ENCODE assay signal across 27 mouse cellular contexts in genomic region chr3:101570246-101570645, GRCm38 (mm10). TPM values are rescaled to one million over a fixed set of nuclear protein-coding genes. Genes with fewer than 3 reads are reported as not detected.
DNase-seq lines count a peak whose midpoint lies in the region; ATAC-seq and TF ChIP-seq lines count a peak whose summit lies in the region.
"Had no signal": no experiment of that assay in that cellular context is flagged by ENCODE, and none has a peak within 500 bp of the region (broad histone marks: within the 10 kb centered on the region; RNA-seq: fewer than 3 reads in every experiment).

No protein-coding gene starts in this region.

- peaks cover 12% of the 10 kb centered on the region for H3K4me1 ChIP-seq in kidney, postnatal 0 days (replicated peaks; ENCODE audit: insufficient read depth, low read length)

- TF ChIP-seq CTCF in kidney, postnatal 0 days (IDR thresholded peaks at IDR 0.05; ENCODE audit: low read depth), result no peak
- TF ChIP-seq CTCF in brain, embryonic 14.5 days (IDR thresholded peaks at IDR 0.05; ENCODE audit: borderline replicate concordance, extremely low read depth, insufficient read depth, insufficient read length), result no peak

- no peak overlapping the region for H3K4me3 ChIP-seq in kidney, postnatal 0 days (replicated peaks; ENCODE audit: low read depth, low read length)
- H3K4me3 ChIP-seq: forebrain, embryonic 10.5 days; forebrain, embryonic 13.5 days; gastrocnemius, adult 2 months; heart, embryonic 13.5 days; hindbrain, embryonic 12.5 days; hindbrain, embryonic 15.5 days had no signal

- H3K9me3 ChIP-seq in kidney, postnatal 0 days (replicated peaks; ENCODE audit: low read length), result no peaks in the 10 kb centered on the region
- H3K9me3 ChIP-seq: forebrain, embryonic 13.5 days; G1E; heart, embryonic 13.5 days; hindbrain, embryonic 12.5 days; hindbrain, embryonic 15.5 days had no signal

- TF ChIP-seq POLR2A in brain, embryonic 14.5 days (IDR thresholded peaks at IDR 0.05; ENCODE audit: borderline replicate concordance, extremely low read depth, insufficient read depth, insufficient read length, poor library complexity, severe bottlenecking), result no peak

- no peak overlapping the region for H3K4me2 ChIP-seq in kidney, postnatal 0 days (ENCODE audit: low read length)
- H3K4me2 ChIP-seq: forebrain, embryonic 13.5 days; heart, embryonic 13.5 days; hindbrain, embryonic 12.5 days; hindbrain, embryonic 15.5 days had no signal

- no peaks in the 10 kb centered on the region for H3K27me3 ChIP-seq in kidney, postnatal 0 days (ENCODE audit: insufficient read depth, low read length)
- H3K27me3 ChIP-seq: CH12.LX; forebrain, embryonic 13.5 days; heart, embryonic 13.5 days; hindbrain, embryonic 12.5 days; hindbrain, embryonic 15.5 days had no signal

- no peak for ATAC-seq in kidney, postnatal 0 days (replicated peaks; ENCODE audit: low FRiP score, low read depth)
- ATAC-seq: forebrain, embryonic 13.5 days; forebrain, embryonic 16.5 days; inflammation-experienced regulatory T-cells, adult 6 months; intestine, embryonic 16.5 days had no signal

- DNase-seq in kidney, postnatal 0 days (ENCODE audit: low spot score), result no peak
- no peak for DNase-seq in kidney, postnatal 14 days
- DNase-seq in R1 (ENCODE audit: low read depth, low spot score), result peak; percentile 98
- DNase-seq in brain, embryonic 14.5 days (ENCODE audit: low read depth), result peak; percentile 4
- DNase-seq in frontal cortex, postnatal 25 days (ENCODE audit: low spot score in 2 of 2), result no peak
- DNase-seq in gastrocnemius, postnatal 4 days (ENCODE audit: low spot score in 2 of 2), result no peak
- no peak for DNase-seq in lung, postnatal 10 days
- DNase-seq: adrenal gland, adult 2 months; cerebellum, adult 11-12 months; cerebellum, adult 8-10 months; cerebellum, postnatal 10 days; cerebellum, postnatal 36 days; embryo, embryonic 11 days; gastrocnemius, adult 2 months; gastrocnemius, postnatal 14 days; heart, adult 18-20 months; heart, postnatal 14 days had no signal

- no peak overlapping the region for H3K9ac ChIP-seq in kidney, postnatal 0 days (ENCODE audit: low read depth, low read length)
- H3K9ac ChIP-seq: forebrain, embryonic 13.5 days; heart, embryonic 13.5 days; hindbrain, embryonic 12.5 days; hindbrain, embryonic 15.5 days had no signal

- 93% methylated on average over 3 of the region's 3 CpGs for WGBS in kidney, postnatal 0 days

- peaks cover 3% of the 10 kb centered on the region; the same call in 1 of the 2 replicates for H3K36me3 ChIP-seq in kidney, postnatal 0 days (ENCODE audit: insufficient read depth, low read length)

- H3K27ac ChIP-seq in kidney, postnatal 0 days, result 0 out of 2 replicates have a peak overlapping the region, but pooled peaks have one; percentile 19
- H3K27ac ChIP-seq: forebrain, embryonic 13.5 days; gastrocnemius, adult 2 months; heart, embryonic 13.5 days; hindbrain, embryonic 15.5 days had no signal

RNA-seq across cellular contexts. Expression of gene Atp1a1, which starts 34.2 kb away (rescaled TPM):
- polyA plus RNA-seq in kidney, postnatal 0 days (2015; fragmentation: Nextera tagmentation; extraction: Ambion mirVana), result 731 and 809 TPM in 2 replicates
- polyA plus RNA-seq in brain, embryonic 14.5 days (2012; rRNA removed), result 118 and 129 TPM in 2 replicates
- total RNA-seq in gastrocnemius, postnatal 4 days (2021), result 100 to 1,000 TPM; 112 to 117 TPM

Comparison
In these comparisons a context has a peak if more than half of its experiments do, and no peak if none do; other contexts are left out.
1. DNase-seq: peak in R1 (single experiment) and brain, embryonic 14.5 days (single experiment); none in kidney, postnatal 0 days (single experiment), kidney, postnatal 14 days (single experiment), frontal cortex, postnatal 25 days (0 of 2), gastrocnemius, postnatal 4 days (0 of 2) and lung, postnatal 10 days (single experiment).